Mouse (Mus musculus) adrenal gland, postnatal 10 days (tissue): ENCODE measurements at regions not wholly inside any gene's neighbourhood (a gene's known extent, or its start where the extent isn't known, plus 50 kb on each side); places are given as distances from the start of the nearest gene placed in this dataset.

Experiments
- DNase-seq: peaks from one replicate; pipeline ENCODE4 v3.0.0; 2021; ENCODE audit warnings: mixed read lengths

GRCm38 (mm10) chr13:106525406-106526206 is 411.2 kb downstream of the Ipo11 start:
- DNase-seq = no peak

GRCm38 (mm10) chr13:106514510-106515169 is 422.1 kb downstream of the Ipo11 start:
- no peak for DNase-seq

- no peak for DNase-seq
These were observed 423.1 kb downstream of the Ipo11 start for GRCm38 (mm10) chr13:106513669-106514068.

- DNase-seq = no peak
These were observed 426.3 kb downstream of the Ipo11 start for GRCm38 (mm10) chr13:106510435-106510834.

- no peak for DNase-seq
These were observed 435.5 kb downstream of the Ipo11 start for GRCm38 (mm10) chr13:106501273-106501672.

- DNase-seq = no peak
These were observed 465.5 kb downstream of the Ipo11 start for GRCm38 (mm10) chr13:106471264-106471663.

GRCm38 (mm10) chr13:106454366-106454927 is 482.3 kb downstream of the Ipo11 start:
- no peak for DNase-seq

GRCm38 (mm10) chr13:106432165-106432564 is 504.6 kb downstream of the Ipo11 start:
- no peak for DNase-seq

GRCm38 (mm10) chr13:106406608-106407038 is 530.1 kb downstream of the Ipo11 start:
- no peak for DNase-seq

GRCm38 (mm10) chr13:106392642-106393041 is 544.1 kb downstream of the Ipo11 start:
- DNase-seq = no peak

GRCm38 (mm10) chr13:106388634-106389033 is 548.1 kb downstream of the Ipo11 start:
- no peak for DNase-seq

GRCm38 (mm10) chr13:106367589-106367988 is 569.2 kb downstream of the Ipo11 start:
- DNase-seq = no peak

GRCm38 (mm10) chr13:106352614-106353409 is 583.9 kb downstream of the Ipo11 start:
- DNase-seq = no peak

- no peak for DNase-seq
These were observed 604.7 kb downstream of the Ipo11 start for GRCm38 (mm10) chr13:106332025-106332424.

GRCm38 (mm10) chr13:106318980-106319379 is 617.8 kb downstream of the Ipo11 start:
- DNase-seq = no peak

GRCm38 (mm10) chr13:106318476-106318875 is 618.3 kb downstream of the Ipo11 start:
- DNase-seq = no peak

GRCm38 (mm10) chr13:106317300-106317699 is 619.5 kb downstream of the Ipo11 start:
- DNase-seq = no peak

- DNase-seq = no peak
These were observed 655.6 kb downstream of the Ipo11 start for GRCm38 (mm10) chr13:106281181-106281580.

- no peak for DNase-seq
These were observed 676.9 kb downstream of the Ipo11 start for GRCm38 (mm10) chr13:106259874-106260273.
